9 mouse cellular contexts compared by ENCODE assay signal in the genomic region with DNA sequence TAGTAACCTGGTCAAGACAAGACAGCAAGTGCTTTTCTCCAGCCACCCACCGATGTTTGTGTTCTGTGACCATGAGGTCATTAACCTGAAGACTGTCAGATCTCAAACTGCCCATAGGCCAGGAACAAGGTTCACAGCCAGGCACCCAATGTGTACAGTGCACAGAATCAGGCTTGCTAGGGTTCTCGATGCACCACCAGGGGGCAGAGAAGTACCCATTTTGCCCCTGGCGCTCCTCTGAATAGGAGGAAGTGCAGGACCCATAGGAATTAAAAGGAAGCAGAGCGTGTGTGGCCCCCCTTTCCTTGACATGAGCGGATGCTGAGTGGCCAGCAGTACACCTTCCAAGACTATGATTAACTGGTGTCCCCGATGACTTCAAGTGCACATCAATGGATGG. TPM values are rescaled to one million over a fixed set of nuclear protein-coding genes. Genes with fewer than 3 reads are reported as not detected.
DNase-seq lines count a peak whose midpoint lies in the region; ATAC-seq lines count a peak whose summit lies in the region.
"Had no signal": no experiment of that assay in that cellular context is flagged by ENCODE, and none has a peak within 500 bp of the region (broad histone marks: within the 10 kb centered on the region; RNA-seq: fewer than 3 reads in every experiment).

No protein-coding gene starts in this region.

- no peaks in the 10 kb centered on the region for H3K4me1 ChIP-seq in heart, embryonic 11.5 days (ENCODE audit: control insufficient read depth, insufficient read depth, low read length)
- no peaks in the 10 kb centered on the region for H3K4me1 ChIP-seq in embryonic facial prominence, embryonic 15.5 days
- H3K4me1 ChIP-seq: midbrain, embryonic 12.5 days had no signal

- 26% methylated on average over 6 of the region's 6 CpGs for WGBS in heart, embryonic 11.5 days (ENCODE audit: insufficient replicate concordance)
- 29% methylated on average over 6 of the region's 6 CpGs for WGBS in embryonic facial prominence, embryonic 15.5 days

- no peak overlapping the region for H3K9ac ChIP-seq in heart, embryonic 11.5 days (ENCODE audit: low read depth, low read length)
- H3K9ac ChIP-seq in embryonic facial prominence, embryonic 15.5 days = no peak overlapping the region
- H3K9ac ChIP-seq: midbrain, embryonic 12.5 days had no signal

- peak; percentile 95 for DNase-seq in heart, adult 11 months
- DNase-seq in adrenal gland, postnatal 14 days = peak; percentile 79
- DNase-seq in left cerebral cortex, postnatal 10 days (ENCODE audit: extremely low spot score in 1 of 2, low spot score in 2 of 2) = peak; percentile 50 to 69
- peak; percentile 40 for DNase-seq in right cerebral cortex, postnatal 25 days

- no peak for ATAC-seq in heart, embryonic 11.5 days (replicated peaks; ENCODE audit: insufficient number of reproducible peaks, low FRiP score, low TSS enrichment)
- ATAC-seq in embryonic facial prominence, embryonic 15.5 days (ENCODE audit: insufficient number of reproducible peaks, low FRiP score, low TSS enrichment, low read depth) = 0 out of 2 replicates have a peak, but pooled peaks have one; percentile 43
- ATAC-seq in hematopoietic stem cell, adult 5-6 weeks (replicated peaks in 1 of 2; ENCODE audit: insufficient read depth in 1 of 2, low FRiP score in 2 of 2, low TSS enrichment in 1 of 2, low read depth in 1 of 2, poor library complexity in 2 of 2, severe bottlenecking in 2 of 2) = peak; percentile 87 to 92
- ATAC-seq in megakaryocyte progenitor cell, adult 5-6 weeks (replicated peaks; ENCODE audit: poor library complexity) = peak; percentile 91

- no peak overlapping the region for H3K4me3 ChIP-seq in heart, embryonic 11.5 days (ENCODE audit: low read depth, low read length)
- H3K4me3 ChIP-seq in embryonic facial prominence, embryonic 15.5 days (replicated peaks) = no peak overlapping the region
- H3K4me3 ChIP-seq: midbrain, embryonic 12.5 days had no signal

- H3K27ac ChIP-seq in heart, embryonic 11.5 days (ENCODE audit: low read depth, low read length) = no peak overlapping the region
- no peak overlapping the region for H3K27ac ChIP-seq in embryonic facial prominence, embryonic 15.5 days (replicated peaks)
- H3K27ac ChIP-seq: midbrain, embryonic 12.5 days had no signal

- no peak overlapping the region for H3K4me2 ChIP-seq in heart, embryonic 11.5 days
- no peak overlapping the region for H3K4me2 ChIP-seq in embryonic facial prominence, embryonic 15.5 days (replicated peaks)
- H3K4me2 ChIP-seq: midbrain, embryonic 12.5 days had no signal

- no peaks in the 10 kb centered on the region for H3K27me3 ChIP-seq in heart, embryonic 11.5 days (ENCODE audit: control insufficient read depth, insufficient read depth, low read length)
- H3K27me3 ChIP-seq in embryonic facial prominence, embryonic 15.5 days = no peaks in the 10 kb centered on the region
- H3K27me3 ChIP-seq: midbrain, embryonic 12.5 days had no signal

- intact Hi-C loops in left cerebral cortex, postnatal 10 days (cut with DNase I) = loop anchor here (10.0 kb wide), 1 partner anchor 222 kb away; no protein-coding TSS in a partner anchor

- H3K9me3 ChIP-seq in heart, embryonic 11.5 days (replicated peaks; ENCODE audit: control insufficient read depth, low read length) = no peaks in the 10 kb centered on the region
- no peaks in the 10 kb centered on the region for H3K9me3 ChIP-seq in embryonic facial prominence, embryonic 15.5 days (replicated peaks)
- H3K9me3 ChIP-seq: midbrain, embryonic 12.5 days had no signal

- H3K36me3 ChIP-seq in heart, embryonic 11.5 days (ENCODE audit: control insufficient read depth, insufficient read depth, low read length) = 0 out of 2 replicates have a peak, but pooled peaks cover 4% of the 10 kb centered on the region
- H3K36me3 ChIP-seq in embryonic facial prominence, embryonic 15.5 days = peaks cover 34% of the 10 kb centered on the region

RNA-seq across cellular contexts. Expression of a gene that starts 10.6 kb away (rescaled TPM):
- 0.07 and 0.23 TPM in 2 replicates for polyA plus RNA-seq in heart, embryonic 11.5 days (2014; fragmentation: Nextera tagmentation; extraction: Ambion mirVana)
- total RNA-seq in adrenal gland, postnatal 14 days (2021) = 4.3 and 6.9 TPM in 2 replicates
- polyA plus RNA-seq in embryonic facial prominence, embryonic 15.5 days (2015; fragmentation: Nextera tagmentation; extraction: Ambion mirVana) = 0.48 and 0.62 TPM in 2 replicates
- not detected in 2 replicates for total RNA-seq in hematopoietic stem cell, adult 5-6 weeks (2017)
- total RNA-seq in left cerebral cortex, postnatal 10 days (2021) = 10 to 100 TPM; 37.5 to 40.1 TPM
- not detected in 2 replicates for total RNA-seq in megakaryocyte progenitor cell, adult 5-6 weeks (2015)
- not detected in 2 replicates for total RNA-seq in megakaryocyte progenitor cell, adult 5-6 weeks (2017)

RNA-seq across cellular contexts. Expression of a gene that starts 27.5 kb away (rescaled TPM):
- polyA plus RNA-seq in heart, embryonic 11.5 days (2014; fragmentation: Nextera tagmentation; extraction: Ambion mirVana) = 0.39 and 0.41 TPM in 2 replicates
- 0.82 and 1.7 TPM in 2 replicates for total RNA-seq in adrenal gland, postnatal 14 days (2021)
- 0.30 TPM in 1 of 2 replicates, not detected in the other for polyA plus RNA-seq in embryonic facial prominence, embryonic 15.5 days (2015; fragmentation: Nextera tagmentation; extraction: Ambion mirVana)
- total RNA-seq in hematopoietic stem cell, adult 5-6 weeks (2017) = not detected in 2 replicates
- total RNA-seq in left cerebral cortex, postnatal 10 days (2021) = 1 to 10 TPM; 2.7 to 3.6 TPM
- 0.17 TPM in 1 of 2 replicates, not detected in the other for total RNA-seq in megakaryocyte progenitor cell, adult 5-6 weeks (2015)
- not detected in 2 replicates for total RNA-seq in megakaryocyte progenitor cell, adult 5-6 weeks (2017)
- polyA plus RNA-seq: midbrain, embryonic 12.5 days had no signal

RNA-seq across cellular contexts. Expression of a gene that starts 27.8 kb away (rescaled TPM):
- 67.1 and 76.9 TPM in 2 replicates for polyA plus RNA-seq in heart, embryonic 11.5 days (2014; fragmentation: Nextera tagmentation; extraction: Ambion mirVana)
- total RNA-seq in adrenal gland, postnatal 14 days (2021) = 81.3 and 83.2 TPM in 2 replicates
- polyA plus RNA-seq in embryonic facial prominence, embryonic 15.5 days (2015; fragmentation: Nextera tagmentation; extraction: Ambion mirVana) = 91.5 and 92.2 TPM in 2 replicates
- 62.5 and 69.7 TPM in 2 replicates for total RNA-seq in hematopoietic stem cell, adult 5-6 weeks (2017)
- total RNA-seq in left cerebral cortex, postnatal 10 days (2021) = 10 to 100 TPM; 33.4 to 34.2 TPM
- total RNA-seq in megakaryocyte progenitor cell, adult 5-6 weeks (2015) = 98.6 and 103 TPM in 2 replicates
- 168 and 210 TPM in 2 replicates for total RNA-seq in megakaryocyte progenitor cell, adult 5-6 weeks (2017)

RNA-seq across cellular contexts. Expression of a gene that starts 50.0 kb away (rescaled TPM):
- 19.2 and 21.7 TPM in 2 replicates for polyA plus RNA-seq in heart, embryonic 11.5 days (2014; fragmentation: Nextera tagmentation; extraction: Ambion mirVana)
- total RNA-seq in adrenal gland, postnatal 14 days (2021) = 30.2 and 37.3 TPM in 2 replicates
- 31.1 and 36.1 TPM in 2 replicates for polyA plus RNA-seq in embryonic facial prominence, embryonic 15.5 days (2015; fragmentation: Nextera tagmentation; extraction: Ambion mirVana)
- total RNA-seq in hematopoietic stem cell, adult 5-6 weeks (2017) = 38.2 and 38.8 TPM in 2 replicates
- 100 to 1,000 TPM; 210 to 217 TPM for total RNA-seq in left cerebral cortex, postnatal 10 days (2021)
- total RNA-seq in megakaryocyte progenitor cell, adult 5-6 weeks (2015) = 37.6 and 52.4 TPM in 2 replicates
- 15.7 and 24.5 TPM in 2 replicates for total RNA-seq in megakaryocyte progenitor cell, adult 5-6 weeks (2017)

Comparison
In these comparisons a context has a peak if more than half of its experiments do, and no peak if none do; other contexts are left out.
1. DNase-seq: peak in every context shown above with its lines; median percentile 95 in heart, adult 11 months; 79 in adrenal gland, postnatal 14 days; 60 in left cerebral cortex, postnatal 10 days; 40 in right cerebral cortex, postnatal 25 days.